ENCODE assay signal across 15 mouse cellular contexts in genomic region chr12:51855872-51856271, GRCm38 (mm10).
"Had no signal": no experiment of that assay in that cellular context is flagged by ENCODE, and none has a peak within 500 bp of the region (broad histone marks: within the 10 kb centered on the region; RNA-seq: fewer than 3 reads in every experiment).

No protein-coding gene starts in this region.

- H3K4me2 ChIP-seq: limb, embryonic 12.5 days; limb, embryonic 15.5 days; midbrain, embryonic 11.5 days had no signal

- H3K27ac ChIP-seq: limb, embryonic 12.5 days; limb, embryonic 15.5 days had no signal

- H3K27me3 ChIP-seq: limb, embryonic 12.5 days; limb, embryonic 15.5 days had no signal

- H3K4me3 ChIP-seq: limb, embryonic 12.5 days; limb, embryonic 15.5 days had no signal

- H3K9ac ChIP-seq: limb, embryonic 12.5 days; limb, embryonic 15.5 days had no signal

- ATAC-seq: intestine, embryonic 16.5 days had no signal

- H3K36me3 ChIP-seq: limb, embryonic 12.5 days; limb, embryonic 15.5 days had no signal

- DNase-seq: kidney, adult 18-20 months; kidney, adult 9 months; kidney, postnatal 14 days; kidney, postnatal 4 days; left cerebral cortex, postnatal 4 days; lung, adult 2 months; lung, postnatal 14 days; lung, postnatal 4 days; midbrain, embryonic 14.5 days; thymus, adult 18-20 months; thymus, postnatal 25 days had no signal

- H3K9me3 ChIP-seq: limb, embryonic 12.5 days; limb, embryonic 15.5 days had no signal

- H3K4me1 ChIP-seq: limb, embryonic 12.5 days; limb, embryonic 15.5 days had no signal
